Mouse (Mus musculus): Measurements from ENCODE around the gene Tsc22d4. TPM values are rescaled to one million over a fixed set of nuclear protein-coding genes. Genes with fewer than 3 reads are reported as not detected.

Gene Tsc22d4
- total RNA-seq, 2 experiments from 2014 or later = 53.0 to 68.0 TPM

DNA sequence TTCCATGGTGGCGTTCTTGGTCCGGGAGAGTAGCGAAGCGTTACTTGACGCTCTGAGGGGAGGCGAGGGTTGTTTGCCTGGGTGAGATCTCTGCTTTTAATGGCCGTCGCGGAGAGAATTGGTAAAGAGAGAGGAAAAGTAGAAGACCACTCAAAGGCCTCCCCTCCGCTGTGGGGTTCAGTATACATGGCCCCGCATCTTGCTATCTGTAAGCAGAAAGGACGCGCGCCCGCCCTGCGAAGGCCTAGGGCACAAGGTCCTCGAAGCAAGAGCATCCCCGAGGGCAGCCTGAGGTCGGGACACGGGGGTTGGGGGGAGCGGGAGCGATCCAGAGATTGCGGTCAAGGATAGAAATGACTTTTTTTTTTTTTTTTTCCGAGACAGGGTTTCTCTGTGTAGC is 42.6 kb downstream of the Tsc22d4 start:
- no peak for DNase-seq (ENCODE audit: low spot score)

DNA sequence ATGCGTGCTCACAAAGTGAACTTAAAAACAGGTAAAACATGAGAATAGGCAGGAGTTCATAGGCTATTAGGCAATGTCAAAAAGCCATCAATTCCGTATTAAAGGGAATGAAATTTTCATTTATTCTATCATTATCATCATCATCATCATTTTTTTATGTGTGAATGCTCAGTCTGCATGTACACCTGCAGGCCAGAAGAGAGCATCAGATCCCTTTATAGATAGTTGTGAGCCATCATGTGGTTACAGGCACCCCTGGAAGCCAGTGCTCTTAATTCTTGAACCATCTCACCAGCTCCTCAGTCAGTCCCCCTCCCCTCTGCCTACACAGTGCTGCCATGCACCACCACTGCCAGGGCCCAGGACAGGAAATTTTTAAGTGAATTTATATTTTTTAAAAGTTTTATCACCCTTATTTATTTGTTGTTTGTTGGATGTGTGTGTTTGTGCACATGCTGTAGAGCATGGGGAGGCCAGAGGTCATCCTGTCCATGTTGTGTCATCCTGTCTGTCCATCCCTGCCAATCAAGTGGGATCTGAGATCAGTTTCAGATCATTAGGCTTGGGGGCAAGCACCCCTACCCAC is 43.5 kb downstream of the Tsc22d4 start:
- DNase-seq (ENCODE audit: low spot score) = no peak

DNA sequence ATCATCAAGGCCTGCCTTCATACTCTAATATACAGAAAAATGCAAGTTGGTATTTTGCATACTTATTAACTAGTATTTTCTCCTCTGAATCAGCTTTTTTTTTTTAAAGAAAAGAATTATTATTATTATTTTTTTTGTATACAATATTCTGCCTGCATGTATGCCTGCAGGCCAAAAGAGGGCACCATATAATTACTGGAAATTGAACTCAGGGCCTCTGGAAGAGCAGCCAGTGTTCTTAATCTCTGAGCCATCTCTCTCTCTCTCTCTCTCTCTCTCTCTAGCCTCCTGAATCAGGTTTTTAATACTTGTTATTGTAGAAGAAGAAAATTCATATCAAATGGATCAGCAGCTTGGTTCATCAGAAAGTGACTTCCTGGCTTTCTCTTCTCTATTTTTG is 46.0 kb downstream of the Tsc22d4 start:
- no peak for DNase-seq (ENCODE audit: low spot score)

DNA sequence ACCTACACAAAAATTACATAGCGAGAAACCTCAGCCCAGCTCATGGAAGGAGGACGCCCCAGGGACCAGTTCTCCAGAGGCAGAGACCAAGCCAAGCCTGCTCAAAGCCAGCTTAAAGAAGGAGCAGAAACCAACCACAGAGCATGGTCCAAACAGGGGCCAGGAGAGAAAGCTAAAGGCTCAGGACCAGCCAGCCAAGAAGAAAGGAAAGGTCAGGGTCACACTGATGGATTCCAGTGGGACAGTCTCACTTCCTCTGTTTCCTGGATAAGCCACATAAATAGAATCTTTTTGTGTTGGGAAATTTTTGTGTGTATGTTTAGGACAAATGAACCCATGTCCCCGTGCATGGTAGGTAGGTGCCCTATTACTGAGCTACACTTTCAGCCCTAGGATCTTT is 51.1 kb downstream of the Tsc22d4 start:
- no peak for DNase-seq (ENCODE audit: low spot score)

DNA sequence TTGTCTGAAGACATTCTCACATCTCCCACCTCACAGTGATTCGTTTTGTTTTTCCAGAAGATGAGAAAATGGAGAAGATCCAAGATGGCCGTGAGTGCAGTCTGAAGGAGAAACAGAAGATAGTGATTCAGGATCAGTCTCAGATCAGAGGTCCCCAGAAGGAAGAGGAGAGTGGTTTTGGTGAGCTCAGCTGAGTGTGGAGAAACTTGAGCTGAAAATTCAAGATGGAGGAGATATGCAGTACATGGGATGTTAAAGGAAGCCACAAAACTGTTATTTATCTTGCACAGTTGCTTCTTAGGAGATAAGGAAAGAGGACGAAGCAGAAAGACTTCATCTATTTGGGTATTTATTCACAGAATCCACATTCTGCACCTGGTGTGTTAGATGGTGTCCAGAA is 55.4 kb downstream of the Tsc22d4 start:
- no peak for DNase-seq (ENCODE audit: low spot score)

DNA sequence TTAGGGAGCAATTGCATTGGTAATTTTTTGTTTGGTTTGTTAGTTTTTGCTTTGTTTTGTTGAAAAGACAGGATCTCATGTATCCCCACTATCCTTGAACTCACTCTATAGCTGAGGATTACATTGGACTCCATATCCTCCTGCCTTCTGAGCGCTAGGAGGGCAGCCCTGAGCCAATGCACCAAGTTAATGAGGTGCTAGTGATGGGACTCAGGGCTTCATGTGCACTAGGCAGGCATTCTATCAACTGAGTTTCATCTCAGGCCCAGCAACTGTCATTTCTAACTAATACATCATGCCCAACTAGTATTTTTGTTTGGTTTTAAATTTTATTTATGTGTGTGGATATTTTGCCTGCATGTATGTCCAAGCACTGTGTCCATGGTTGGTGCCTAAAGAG is 60.6 kb downstream of the Tsc22d4 start:
- no peak for DNase-seq (ENCODE audit: low spot score)

DNA sequence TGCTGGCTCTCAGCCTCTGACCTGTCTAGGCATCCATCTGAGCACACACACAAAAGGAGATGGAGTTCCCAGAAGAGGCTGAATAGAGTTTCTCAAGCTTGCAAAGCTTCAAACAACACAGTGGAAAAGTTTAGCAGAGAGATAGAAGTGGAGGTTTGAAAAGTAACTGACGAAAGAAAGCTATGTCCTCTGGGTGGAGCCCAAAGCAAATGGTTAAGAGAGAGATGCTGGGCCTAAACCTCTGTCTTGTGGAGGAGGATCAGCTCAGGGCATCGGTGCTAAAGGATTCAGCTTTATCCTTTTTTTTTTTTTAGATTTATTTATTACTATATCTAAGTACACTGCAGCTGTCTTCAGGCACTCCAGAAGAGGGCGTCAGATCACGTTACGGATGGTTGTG is 62.8 kb downstream of the Tsc22d4 start:
- no peak for DNase-seq (ENCODE audit: low spot score)

DNA sequence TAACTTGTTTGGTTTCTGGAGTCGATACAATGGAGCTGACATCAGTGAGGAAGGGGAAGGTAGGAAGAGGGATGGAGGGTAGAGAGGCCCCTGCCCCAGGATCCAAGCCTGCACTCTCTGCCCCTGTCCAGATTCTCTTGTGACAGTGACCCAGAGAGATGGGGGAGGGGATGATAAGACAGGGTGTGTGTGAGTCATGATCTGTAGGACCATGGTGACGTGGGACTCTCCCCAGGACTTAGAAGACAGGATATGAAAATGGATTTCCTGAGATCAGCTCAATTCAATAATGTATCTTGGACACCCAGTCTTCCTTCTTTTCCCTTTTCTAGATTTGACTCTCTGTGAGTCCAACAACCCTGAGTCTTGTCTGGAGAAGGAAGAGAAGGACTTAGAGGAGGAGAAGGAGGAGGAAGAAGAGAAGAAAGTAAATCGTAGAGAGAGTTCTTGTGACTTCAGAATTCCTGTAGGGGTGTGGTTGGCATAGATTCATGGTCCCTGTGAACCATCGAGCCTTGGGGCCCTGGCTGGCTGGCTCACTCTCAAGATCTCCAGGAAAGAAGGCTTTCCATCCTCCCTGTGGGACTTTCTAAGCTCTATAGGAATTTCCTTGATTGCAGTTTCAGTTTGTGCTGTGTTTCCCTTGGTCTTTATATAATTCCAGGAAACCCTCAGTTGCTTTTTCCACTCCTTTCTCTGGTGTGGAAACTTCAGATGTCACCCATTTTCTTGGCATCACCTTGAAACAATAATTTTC is 72.1 kb downstream of the Tsc22d4 start:
- DNase-seq (ENCODE audit: low spot score) = no peak

Other genes with a start within 250 kb of the Tsc22d4 start
- gene Pop7, start 243.2 kb upstream of the Tsc22d4 start, total RNA-seq (2021) = 10 to 100 TPM in 1 of 2 experiments, 1 to 10 TPM in 1; 8.9 to 10.8 TPM
- 10 to 100 TPM; 19.9 to 23.5 TPM for gene Gigyf1, start 227.2 kb upstream of the Tsc22d4 start, total RNA-seq (2021)
- not detected for gene Epo, start 212.5 kb upstream of the Tsc22d4 start, total RNA-seq (2021)
- 100 to 1,000 TPM; 111 to 134 TPM for gene Gnb2, start 212.2 kb upstream of the Tsc22d4 start, total RNA-seq (2021)
- not detected for gene Actl6b, start 192.2 kb upstream of the Tsc22d4 start, total RNA-seq (2021)
- gene Tfr2, start 175.9 kb upstream of the Tsc22d4 start, total RNA-seq (2021) = under 1 TPM in 1 of 2 experiments, not detected in 1; 0.36 TPM
- 1 to 10 TPM; 8.8 to 8.9 TPM for gene Mospd3, start 144.7 kb upstream of the Tsc22d4 start, total RNA-seq (2021)
- gene Pcolce, start 131.9 kb upstream of the Tsc22d4 start, total RNA-seq (2021) = 10 to 100 TPM; 31.2 to 44.1 TPM
- gene Fbxo24, start 116.7 kb upstream of the Tsc22d4 start, total RNA-seq (2021) = under 1 TPM in 1 of 2 experiments, not detected in 1; 0.21 TPM
- 10 to 100 TPM; 15.0 to 18.0 TPM for gene Lrch4, start 116.6 kb upstream of the Tsc22d4 start, total RNA-seq (2021)
- 1 to 10 TPM; 1.0 to 2.2 TPM for gene Gm20605, start 116.6 kb upstream of the Tsc22d4 start, total RNA-seq (2021)
- gene Sap25, start 104.4 kb upstream of the Tsc22d4 start, total RNA-seq (2021) = 1 to 10 TPM; 2.6 to 3.0 TPM
- gene Irs3, start 100.0 kb upstream of the Tsc22d4 start, total RNA-seq (2021) = under 1 TPM; 0.59 to 0.90 TPM
- 1 to 10 TPM; 5.9 to 7.5 TPM for gene Agfg2, start 61.0 kb upstream of the Tsc22d4 start, total RNA-seq (2021)
- under 1 TPM; 0.21 to 0.28 TPM for gene Nyap1, start 4.1 kb upstream of the Tsc22d4 start, total RNA-seq (2021)
- 1 to 10 TPM; 6.2 to 7.7 TPM for gene Ppp1r35, start 33.1 kb downstream of the Tsc22d4 start, total RNA-seq (2021)
- gene Mepce, start 41.9 kb downstream of the Tsc22d4 start, total RNA-seq (2021) = 10 to 100 TPM; 24.1 to 26.1 TPM
- gene Zcwpw1, start 42.1 kb downstream of the Tsc22d4 start, total RNA-seq (2021) = under 1 TPM; 0.14 to 0.26 TPM
- under 1 TPM; 0.16 to 0.28 TPM for gene Pilra, start 90.6 kb downstream of the Tsc22d4 start, total RNA-seq (2021)
- gene Pilrb1, start 112.4 kb downstream of the Tsc22d4 start, total RNA-seq (2021) = under 1 TPM in 1 of 2 experiments, not detected in 1; 0.17 TPM
- not detected for gene Pilrb2, start 126.1 kb downstream of the Tsc22d4 start, total RNA-seq (2021)
- under 1 TPM in 1 of 2 experiments, not detected in 1; 0.14 TPM for gene Cyp3a13, start 175.9 kb downstream of the Tsc22d4 start, total RNA-seq (2021)
- gene Gjc3, start 217.4 kb downstream of the Tsc22d4 start, total RNA-seq (2021) = under 1 TPM; 0.38 to 0.59 TPM
- gene Azgp1, start 235.8 kb downstream of the Tsc22d4 start, total RNA-seq (2021) = under 1 TPM in 1 of 2 experiments, not detected in 1; 0.52 TPM

All from gastrocnemius, adult 18-20 months (tissue).